Mouse (Mus musculus) urinary bladder, postnatal 14 days (tissue): Measurements from ENCODE around the gene Adgrg2.

Source experiments
- DNase-seq: peaks from one replicate; pipeline ENCODE4 v3.0.0; 2021; ENCODE audit warnings: low spot score

The Adgrg2 gene

DNA sequence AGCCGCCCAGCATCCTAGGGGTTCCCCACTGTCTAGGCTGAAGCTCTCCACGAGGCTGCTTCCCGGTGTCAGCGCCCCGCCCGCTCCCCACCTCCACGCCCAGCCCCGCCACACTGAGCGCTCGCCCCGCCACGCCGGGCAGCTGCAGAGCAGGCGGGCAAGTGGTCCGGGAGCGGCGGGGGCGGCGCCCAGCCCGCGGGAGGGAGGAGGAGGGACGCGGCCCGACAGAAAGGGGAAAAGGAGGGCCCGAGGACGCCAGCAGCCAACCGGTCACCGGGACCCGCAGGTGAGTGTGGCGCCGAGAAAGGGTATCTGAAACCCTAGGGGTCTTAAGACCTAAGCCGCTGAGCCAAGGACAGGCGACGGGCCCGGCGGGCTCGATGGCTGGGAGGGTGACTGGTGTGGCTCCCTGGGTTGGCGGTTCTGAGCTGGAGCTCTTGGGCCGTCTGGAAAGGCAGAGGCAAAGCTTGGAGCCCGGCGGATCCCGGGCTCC is at the start of gene Adgrg2:
Adgrg2 (plus strand) TSS at position 227 of the 493 bp plus-strand sequence.
- DNase-seq: peak; percentile 17

DNA sequence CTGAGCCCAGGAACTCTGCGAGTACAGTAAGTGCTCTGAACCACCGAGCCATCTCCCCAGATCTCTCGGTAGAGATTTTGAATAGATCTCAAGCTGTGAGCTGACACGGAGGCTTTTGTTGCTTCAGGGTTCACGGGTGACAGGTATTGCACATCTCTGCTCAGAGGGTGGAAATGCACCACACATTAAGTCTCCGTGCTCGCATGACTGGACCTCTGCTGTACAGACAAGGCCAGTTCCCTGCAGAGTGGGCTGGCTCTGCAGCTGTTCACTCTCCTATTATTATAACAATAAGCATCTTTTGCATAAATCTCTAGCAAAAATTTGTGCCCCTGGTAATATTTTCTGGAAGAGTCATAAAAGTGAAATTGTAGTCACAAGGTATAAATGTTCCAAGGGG is 39.5 kb upstream of the Adgrg2 start:
- DNase-seq: no peak

DNA sequence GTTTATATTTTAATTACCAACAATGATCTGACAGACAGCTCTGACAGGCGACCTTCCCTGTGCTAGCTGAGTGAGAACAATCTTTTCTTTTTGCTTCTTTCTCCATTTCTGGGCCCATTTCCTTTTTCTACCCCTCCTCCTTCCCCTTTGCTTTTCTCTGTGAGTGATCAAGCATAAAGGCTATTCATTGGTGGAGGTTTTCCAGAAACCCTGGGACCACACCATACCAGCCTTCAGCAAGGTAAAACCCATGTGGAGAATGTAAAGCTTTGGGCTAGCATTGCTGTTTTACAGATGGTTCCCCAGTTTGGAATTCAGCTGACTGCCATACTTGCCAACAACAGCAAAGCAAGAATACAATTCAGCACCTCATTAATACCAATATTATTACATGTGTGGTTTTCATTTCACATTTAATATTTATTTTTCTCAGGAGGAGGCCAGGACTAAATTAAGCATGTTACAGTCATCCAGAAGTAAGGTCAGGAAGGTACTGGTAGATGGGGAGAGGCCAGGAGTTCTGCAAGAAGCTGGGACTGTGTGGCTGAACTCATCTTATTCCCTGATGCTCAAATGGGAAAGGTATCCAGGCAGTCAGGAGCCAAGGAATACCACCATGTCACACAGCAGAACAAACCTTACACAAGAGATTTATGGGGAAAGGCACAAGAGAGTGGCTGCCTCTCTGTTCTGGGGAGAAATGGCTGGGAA is 38.4 kb upstream of the Adgrg2 start:
- no peak for DNase-seq

DNA sequence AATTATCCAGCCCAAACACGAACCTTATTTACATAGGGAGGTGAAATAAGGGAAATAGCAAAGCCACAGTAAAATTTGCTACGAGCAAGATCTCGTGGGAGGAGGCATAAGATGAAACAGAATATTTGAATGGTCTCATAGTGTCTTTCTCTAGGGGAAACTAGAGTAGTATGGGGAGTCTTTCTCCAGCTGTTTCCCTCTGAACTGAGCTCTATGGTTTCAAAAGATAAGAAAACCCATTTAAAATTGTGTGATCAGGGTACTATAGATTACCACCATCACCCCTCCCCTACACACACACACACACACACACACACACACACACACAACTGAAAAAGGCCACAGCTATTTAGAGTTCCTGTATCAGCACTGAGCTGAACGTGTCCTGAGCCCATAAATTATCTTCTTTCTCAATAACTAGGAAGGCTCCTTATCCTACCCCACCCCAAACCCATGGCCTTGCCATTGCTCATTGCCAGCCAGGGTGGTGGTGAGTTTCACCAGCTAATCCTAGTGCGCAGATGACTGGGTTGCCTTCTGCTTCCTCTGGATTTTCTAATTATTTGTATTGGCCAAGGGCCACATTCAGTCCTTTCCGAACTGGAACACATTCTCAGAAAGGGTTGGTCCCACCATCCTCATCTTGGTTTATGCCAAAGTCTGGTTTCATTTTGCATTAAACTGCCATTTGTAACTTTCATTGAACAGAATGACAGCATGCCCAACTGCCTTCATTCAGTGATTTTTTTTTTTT is 5.6 kb upstream of the Adgrg2 start:
- DNase-seq: no peak

DNA sequence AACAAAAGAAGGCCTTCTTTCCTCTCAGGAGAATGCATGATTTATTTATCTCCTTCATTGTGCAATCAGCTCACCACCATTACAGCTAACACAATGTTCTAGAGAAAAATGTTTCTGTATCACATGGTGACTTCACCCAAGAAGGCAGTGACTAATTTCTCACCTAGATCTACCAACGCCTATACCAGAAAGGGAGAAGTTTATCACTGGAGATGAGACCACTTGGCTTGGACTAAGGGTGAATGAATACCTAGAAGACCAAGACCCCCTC is 5.1 kb upstream of the Adgrg2 start:
- DNase-seq: no peak

DNA sequence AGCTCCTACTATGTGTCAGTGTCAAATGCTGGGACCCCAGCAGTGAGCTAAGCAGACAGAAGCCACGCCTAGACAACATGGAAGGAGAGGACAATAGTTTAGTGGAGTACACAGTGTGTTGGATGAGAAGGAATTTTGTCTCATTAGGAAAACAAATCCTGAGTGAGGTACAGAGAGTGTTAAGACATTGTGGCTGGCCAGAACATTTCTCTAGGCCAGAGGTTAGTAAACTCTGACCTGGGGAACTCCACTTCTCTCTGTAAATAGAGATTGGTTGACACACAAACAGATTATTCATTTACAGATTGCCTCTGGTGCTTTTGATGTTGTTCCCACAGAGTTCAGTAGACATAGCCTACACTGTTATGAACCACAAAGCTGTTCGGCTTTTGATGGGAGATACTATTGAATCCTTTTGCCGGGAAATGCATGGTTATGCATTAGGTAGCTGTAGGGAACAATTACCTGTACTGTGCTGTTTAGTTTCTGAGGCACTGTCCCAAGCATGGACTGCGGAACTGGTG is 22.5 kb downstream of the Adgrg2 start:
- DNase-seq: no peak

DNA sequence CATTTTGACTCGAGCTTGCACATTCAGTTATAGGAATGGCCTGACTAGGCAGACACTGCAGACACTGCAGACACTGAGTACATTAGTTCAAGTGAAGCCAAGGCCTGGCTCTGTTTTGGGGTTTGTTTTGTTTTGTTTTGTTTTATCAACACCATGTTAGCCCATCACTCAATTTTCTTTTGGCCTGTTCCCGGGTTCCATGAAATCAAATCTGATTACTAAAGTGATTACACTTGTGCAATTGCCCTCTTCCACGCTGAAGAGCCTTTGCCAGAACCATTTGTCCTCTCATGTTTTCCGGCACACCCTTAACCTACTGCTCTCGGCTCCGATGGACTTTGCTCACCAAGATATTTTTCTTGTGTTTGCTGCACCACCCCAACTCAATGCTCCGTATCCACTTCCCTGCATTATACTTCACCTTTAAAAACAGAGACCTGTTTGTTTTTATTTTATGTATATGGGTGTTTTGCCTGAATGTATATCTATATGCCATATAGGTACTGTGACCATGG is 23.4 kb downstream of the Adgrg2 start:
- no peak for DNase-seq

DNA sequence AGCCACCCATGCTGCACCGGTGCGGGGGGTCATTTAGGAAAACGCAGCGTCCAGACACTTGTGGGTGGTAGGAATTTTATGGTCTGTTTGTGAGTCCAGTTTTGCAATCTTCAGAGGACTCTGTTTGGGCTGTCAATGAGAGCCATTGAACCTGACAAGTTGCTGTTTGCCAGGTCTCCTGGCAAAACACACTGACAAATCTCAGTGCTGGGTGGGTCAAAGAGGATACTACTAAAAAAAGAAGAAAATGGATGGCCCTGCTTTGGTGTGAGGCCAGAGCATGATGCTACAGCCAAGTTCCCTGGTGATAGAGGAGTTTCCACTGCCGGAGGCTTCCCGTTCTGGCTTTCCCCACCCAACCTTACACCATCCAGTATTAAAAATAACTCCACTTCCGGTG is 27.9 kb downstream of the Adgrg2 start:
- peak; percentile 3 for DNase-seq

DNA sequence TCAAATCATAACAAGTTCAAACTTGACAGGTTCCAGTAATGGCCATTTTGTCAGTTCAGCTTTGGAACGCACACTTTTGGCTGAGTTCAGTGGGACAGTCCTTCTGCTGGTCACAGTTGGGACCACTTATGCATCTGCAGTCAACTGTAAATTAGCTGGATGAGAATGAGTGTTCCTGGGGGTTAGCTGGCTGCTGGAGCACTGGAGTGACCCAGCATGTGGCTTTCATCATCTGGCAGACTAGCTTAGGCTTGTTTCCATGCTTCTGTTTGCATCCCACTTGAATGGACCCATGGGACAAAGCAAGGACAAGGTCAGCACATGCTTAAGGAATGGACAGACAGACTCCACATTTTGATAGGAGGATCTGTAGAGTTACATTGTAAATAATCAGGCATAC is 33.2 kb downstream of the Adgrg2 start:
- no peak for DNase-seq

DNA sequence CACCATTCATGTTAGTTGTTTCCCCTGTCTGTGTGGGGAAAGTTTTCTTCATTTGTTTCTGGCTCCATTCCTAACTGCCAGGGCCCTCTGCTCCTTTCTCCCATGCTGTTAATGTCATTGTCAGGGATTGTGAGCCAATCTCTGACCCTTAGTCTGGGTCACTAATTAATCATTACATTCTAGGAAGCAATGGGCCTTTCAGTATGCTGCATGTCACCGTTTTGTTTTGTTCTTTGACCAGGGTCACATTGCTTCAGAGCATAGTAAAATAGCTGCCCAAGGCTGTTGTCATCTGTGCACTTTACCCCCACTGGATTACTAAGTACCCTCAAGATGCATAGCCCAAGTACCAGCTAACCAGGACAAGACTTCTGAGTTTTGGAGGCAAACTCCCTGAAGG is 36.0 kb downstream of the Adgrg2 start:
- DNase-seq: no peak

DNA sequence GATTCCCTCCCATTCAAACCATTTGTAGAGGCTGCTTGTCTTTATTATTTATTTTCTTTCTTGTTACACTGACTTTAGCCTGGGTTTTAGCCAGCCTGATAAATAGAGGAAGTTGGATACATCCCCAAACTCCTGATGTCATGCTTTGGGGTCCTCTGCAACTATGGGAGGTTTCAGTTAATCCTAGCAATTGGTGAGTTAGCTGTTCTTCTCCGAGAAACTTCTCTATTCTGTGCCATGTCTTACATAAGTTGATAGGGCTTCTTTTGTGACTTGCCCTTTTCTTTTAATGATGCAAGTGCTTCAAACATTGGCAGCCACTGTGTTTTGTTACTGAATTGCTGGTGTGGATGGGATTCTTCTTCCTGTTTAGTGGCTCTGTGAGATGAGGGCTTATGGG is 36.4 kb downstream of the Adgrg2 start:
- no peak for DNase-seq

DNA sequence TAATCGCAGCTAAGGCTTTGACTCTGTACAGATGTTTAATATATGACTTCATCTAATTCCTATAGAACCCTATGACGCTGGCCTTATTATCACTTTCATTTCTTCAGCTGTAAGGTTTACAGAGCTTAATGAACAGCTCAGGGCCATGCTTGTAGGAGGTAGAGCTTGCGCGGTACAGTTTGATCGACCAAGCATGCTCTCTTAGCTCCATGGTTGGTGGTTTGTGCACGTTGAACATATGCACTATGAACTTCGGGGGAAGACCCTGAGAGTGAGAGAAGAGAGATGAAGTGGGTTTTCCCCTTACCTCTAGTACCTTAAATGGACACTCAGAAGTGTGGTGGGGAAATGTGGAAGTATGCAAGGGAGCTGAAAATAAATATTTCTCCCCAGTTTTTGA is 41.7 kb downstream of the Adgrg2 start:
- no peak for DNase-seq

DNA sequence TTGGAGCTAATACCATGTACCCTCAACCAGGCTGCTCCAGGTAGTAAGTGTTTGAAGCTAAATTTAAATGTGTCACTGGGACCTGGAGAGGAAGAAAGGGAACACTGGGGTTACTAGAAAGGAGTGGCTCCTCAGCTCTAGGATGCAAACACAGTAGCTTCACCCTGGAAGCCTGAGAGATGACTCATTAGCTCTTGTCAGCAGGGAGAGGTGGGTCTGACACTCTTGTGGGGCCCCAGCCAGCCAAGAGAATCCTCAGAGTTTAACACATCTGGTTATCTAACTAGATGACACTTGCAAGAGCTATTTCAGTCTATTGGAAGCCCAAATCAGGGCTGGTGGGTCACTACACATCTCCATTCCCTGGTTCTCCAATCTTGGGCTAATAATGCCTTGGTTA is 50.8 kb downstream of the Adgrg2 start:
- no peak for DNase-seq

DNA sequence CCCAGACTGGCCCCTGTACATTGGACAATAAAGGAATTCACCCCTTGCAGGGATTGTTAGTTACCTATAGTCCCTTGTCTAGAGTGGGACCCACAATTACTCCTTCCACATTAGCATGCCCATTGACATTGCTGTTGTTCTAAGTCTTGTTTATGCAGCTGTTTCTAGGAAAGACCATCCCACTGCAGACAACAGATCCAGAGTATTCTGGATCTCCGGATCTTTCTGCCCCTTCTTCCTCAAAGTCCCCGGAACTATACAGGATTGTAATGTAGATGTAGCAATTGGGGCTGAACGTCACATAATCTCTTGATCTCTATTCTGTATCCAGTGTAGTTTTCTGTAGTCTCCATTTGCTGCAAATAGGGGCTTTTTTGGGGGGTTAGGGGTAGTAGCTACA is 57.9 kb downstream of the Adgrg2 start:
- no peak for DNase-seq

DNA sequence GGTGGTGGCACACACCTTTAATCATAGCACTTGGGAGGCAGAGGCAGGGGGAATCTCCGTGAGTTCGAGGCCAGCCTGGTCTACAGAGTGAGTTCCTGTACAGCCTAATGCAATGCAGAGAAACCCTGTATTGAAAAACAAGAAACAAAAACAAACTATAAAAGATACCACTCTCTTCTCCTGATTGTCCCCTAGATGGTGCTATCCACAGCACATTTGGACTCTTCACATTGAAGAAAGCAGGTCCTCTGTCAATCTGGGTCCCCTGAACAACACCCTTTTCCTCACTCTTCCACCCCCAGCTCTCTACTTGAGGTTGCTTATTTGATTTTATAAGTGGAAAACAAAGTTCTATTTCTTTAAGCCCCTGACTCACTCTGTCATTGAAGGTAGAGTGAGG is 58.9 kb downstream of the Adgrg2 start:
- DNase-seq: no peak

DNA sequence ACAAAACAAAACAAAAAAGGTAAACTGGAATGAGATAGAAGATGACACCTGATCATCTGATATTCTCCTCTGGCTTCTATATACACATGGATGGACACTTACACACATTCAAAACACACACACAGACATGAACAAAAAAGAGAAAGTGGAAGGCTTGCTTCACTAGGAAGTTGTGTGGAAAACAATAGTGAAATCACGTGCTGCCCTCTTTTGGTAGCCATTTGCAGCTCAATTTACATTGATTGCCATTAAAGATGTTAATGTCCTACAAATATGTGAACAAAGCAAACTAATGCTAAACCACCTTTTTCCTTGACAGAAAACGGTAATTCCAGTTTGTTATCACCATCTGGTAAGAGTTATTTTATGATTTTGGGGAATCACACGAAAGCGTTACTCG is 65.2 kb downstream of the Adgrg2 start:
- peak; percentile 4 for DNase-seq

DNA sequence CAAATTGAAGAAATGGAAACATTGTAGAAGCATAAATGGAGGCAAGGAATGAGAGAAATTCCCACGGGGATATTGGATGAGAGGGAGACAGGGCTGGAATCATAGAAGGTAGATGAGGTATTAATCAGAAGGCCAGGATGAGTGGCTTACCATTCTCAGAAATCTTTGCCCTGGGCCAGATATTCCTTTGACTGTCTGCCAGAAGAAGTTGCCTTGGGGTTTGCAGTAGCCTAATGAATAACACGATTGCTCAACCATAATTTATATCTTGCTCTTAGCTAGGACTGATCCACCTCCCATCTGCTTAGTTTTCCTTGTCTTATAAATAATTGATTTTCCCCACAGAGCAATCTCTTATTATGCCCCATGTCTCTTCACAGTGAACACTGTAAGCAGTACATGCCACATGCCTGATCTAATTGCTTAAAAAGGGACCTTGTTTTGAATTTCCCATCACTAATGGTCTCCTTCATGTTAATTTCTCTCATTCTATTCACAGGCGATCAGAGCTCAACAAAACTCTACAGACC is 80.8 kb downstream of the Adgrg2 start:
- DNase-seq: no peak

DNA sequence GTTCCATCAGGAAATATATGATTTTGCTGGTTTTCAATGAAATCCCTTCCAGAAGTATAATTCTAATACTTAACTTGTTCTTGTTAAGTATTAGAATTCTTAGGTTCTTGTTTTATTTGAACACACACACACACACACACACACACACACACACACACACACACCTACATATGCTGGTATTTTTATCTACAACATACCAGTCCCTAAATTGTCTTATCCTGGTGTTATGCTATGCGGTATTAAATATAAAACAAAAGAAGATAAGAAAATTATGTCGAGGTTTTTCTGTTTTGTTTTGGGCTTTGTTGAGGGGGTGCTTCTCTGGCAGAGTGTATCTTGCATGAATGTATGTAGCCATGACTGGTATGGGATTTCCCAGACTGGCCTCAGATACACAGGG is 99.3 kb downstream of the Adgrg2 start:
- no peak for DNase-seq

DNA sequence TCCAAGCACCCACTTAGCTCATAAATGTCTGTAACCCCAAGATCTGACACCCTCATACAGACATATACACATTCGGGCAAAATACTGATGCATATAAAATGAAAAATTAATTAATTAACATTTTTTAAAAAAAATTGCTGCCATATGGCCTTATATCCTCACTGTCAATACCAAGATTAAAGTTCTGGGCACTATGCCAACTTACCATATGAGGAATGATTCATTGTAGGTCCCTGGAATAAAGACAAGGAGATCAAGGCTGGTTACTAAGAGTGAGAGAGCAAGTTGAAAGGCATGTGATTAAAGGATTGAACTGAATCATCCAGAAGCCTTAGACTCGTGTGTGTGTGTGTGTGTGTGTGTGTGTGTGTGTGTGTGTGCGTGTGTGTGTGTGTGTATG is 103.8 kb downstream of the Adgrg2 start:
- no peak for DNase-seq

DNA sequence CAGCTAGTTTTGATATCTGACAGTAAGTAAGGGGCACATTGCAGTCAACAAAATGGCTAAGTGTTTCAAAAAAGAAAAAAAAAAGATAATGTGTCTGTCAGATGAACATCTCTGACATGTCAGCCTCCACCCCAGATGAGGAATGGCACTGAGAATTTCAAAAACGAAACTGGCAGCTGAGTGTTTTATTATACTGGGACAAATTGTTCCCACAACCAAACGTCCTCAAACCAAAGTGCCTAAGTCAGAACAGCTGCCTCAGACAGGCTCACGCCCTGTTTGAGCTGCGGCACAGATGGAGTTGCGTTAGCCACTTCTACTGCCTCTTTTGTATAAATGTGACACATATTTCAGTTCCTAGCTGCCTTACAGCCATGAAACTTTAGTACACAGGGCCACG is 104.4 kb downstream of the Adgrg2 start:
- no peak for DNase-seq

DNA sequence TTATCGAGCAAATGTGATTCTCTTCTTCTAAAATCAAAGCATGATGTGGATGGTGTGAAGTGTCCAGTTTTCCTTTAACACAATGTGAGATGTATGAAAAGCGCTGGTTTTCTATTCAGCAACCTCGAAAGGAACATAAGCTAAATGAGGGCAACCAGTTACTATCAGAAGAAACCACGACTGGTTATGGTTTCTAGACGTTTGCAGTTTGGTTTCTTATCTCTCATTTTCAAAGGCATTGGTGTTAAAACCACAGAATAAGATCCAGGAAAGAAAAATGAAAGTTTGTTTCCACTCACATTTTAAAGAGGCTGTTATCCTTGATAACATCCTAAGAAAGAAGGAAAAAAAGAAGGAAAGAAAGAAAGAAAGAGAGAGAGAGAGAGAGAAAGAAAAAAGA is 106.0 kb downstream of the Adgrg2 start:
- no peak for DNase-seq

DNA sequence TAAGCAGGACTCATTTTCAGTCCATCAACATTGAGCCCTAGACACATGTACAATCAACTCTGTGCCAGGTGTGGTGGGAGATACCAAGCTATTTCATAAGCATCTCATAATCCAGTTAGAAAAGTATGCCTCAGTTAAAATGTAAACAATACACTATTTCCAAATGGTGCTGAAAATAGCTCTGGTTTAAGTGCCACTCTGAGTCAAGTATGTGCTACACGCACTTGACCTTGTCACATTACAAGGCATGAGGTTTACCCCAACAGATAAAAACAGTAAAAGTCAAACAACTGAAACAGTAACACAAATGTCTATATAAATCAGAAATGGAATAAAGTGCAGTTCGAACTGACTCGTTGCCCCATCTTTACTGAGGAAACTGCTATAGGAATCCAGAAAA is 110.6 kb downstream of the Adgrg2 start:
- no peak for DNase-seq

DNA sequence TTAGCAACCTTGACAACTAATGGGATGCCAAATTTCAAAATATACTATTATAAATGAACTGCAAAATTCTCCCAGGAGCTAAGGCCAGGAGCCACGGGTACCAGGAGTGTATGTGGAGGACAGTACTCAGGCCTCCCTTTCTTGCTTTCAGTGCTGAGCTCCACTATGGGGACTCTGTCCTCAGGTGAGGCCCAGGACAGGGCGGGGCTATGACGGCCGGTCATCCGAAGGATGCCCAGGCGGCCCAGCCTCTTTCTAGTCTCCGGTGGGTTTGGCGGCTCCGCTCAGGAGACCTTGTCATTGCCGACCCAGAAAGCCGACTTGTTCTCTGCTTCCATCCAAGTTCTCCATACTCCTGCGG is 111.2 kb downstream of the Adgrg2 start:
- no peak for DNase-seq
